Mouse (Mus musculus): ENCODE results near the gene Rab43. TPM values are rescaled to one million over a fixed set of nuclear protein-coding genes. Genes with fewer than 3 reads are reported as not detected.

The Rab43 gene
- polyA plus RNA-seq (2021; fragmentation: Nextera tagmentation) = 2.2 and 6.5 TPM in 2 replicates
- long read RNA-seq, experiment 1, full-length matches to known transcripts = 12 of 23 reads
- long read RNA-seq, experiment 1, partial matches to known transcripts = 0 of 23 reads
- long read RNA-seq, experiment 1, other reads (novel, unspliced or antisense) = 11 of 23 reads
- long read RNA-seq, experiment 2, full-length matches to known transcripts = 1 of 1 reads
- long read RNA-seq, experiment 2, partial matches to known transcripts = 0 of 1 reads
- long read RNA-seq, experiment 2, other reads (novel, unspliced or antisense) = 0 of 1 reads

DNA sequence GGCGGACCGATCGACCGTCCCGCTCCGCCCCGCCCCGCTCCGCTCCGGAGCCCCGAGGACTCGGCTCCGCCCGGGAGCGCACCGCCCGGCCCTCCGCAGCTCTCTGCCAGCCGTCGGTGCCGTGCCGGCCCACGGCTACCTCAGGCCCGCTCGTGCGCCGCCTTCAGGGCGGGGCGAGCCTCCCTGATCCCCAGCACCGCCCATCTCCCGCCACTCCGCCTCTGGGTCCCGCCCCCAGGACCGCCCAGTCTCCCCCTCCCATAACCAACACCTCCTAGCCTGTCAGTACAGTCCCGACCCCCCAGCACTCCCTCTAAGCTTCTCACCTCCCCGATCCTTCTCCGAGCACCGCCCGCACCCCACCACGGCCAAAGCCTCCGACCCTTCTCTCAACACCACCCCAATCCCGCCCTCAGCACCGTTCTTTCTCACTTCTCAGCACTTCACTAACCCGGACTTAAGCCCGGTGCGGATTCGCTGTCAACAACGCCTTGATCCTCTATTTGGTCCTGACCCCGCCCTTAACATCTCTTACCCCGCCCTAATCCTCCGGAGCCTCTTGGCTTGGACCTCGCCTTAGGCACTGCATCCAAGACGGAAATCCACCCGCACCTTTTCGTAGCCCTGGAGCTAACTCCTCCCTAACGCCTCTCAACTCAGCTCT is at the start of gene Rab43:
Gene Rab43 (minus strand): TSS at position 490 of the 664 bp plus-strand sequence.

DNA sequence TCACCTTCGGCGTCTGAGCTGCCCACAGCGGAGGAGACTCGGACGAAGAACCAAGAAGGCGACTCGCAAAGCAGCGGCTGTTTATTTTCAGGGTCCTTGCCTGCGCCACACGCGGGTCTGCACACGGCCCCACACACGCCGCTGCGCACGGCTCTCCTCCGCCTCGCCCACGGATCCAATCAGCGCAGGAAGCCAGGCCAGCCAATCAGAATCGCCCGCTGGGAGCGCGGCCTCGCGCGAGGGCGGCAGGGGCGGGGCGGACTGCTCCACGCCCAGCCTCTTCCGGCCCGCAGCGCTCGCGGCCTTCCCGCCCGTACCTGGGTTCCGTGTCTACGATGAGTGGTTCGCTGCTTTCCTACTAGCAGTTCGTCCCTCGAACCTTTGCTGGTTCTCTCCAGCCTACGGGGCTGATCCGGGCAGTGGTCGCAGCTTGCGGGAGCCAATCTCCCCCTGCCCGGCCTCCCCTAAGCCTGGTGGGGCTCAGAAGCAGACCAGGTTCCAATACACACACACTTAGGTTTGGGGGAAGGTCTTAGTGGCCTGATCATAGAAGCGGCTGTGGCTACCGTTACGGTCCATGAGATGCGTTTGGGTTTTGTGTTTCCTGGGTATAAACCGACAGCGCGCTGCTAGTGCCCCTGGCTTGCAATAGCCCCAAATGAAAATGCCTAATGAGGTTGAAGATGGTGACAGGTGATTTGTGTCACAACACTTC is 39.1 kb upstream of the Rab43 start, which contains the start of gene Cnbp:
Gene Cnbp (minus strand): TSS at position 207 of the 715 bp plus-strand sequence.

DNA sequence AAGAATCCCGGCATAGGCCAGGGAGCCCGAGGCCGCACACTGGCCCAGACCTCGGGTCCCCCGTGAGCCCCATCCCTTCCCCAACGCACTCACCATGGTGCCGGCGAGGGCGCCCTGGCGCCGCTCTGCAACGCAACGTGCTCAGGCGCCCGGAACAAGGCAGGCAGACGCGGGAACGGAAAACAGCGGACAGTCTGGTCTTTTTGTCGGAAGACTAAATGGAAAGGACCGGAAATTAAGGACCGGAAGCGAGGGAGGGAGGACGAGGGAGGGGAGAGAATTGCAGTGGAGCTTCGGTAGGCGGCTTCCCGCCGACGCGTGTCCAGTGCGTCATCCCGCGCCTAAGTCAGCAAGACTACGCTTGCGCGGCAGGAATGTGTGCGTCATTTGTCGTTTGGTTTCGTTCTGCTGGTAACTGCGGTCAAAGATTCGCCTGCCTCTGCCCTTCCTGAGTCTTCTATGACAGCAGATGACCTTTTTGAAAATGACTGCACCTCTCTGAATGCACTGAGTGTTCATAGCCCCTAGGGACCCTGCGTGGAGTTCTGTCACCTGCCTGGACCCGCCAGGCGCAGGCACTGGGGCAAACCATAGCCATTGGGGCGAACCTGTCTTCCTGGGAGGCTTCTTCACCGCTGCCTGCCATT is 26.7 kb upstream of the Rab43 start, which contains the start of gene Isy1:
Gene Isy1 (minus strand): TSS at position 248 of the 647 bp plus-strand sequence.

DNA sequence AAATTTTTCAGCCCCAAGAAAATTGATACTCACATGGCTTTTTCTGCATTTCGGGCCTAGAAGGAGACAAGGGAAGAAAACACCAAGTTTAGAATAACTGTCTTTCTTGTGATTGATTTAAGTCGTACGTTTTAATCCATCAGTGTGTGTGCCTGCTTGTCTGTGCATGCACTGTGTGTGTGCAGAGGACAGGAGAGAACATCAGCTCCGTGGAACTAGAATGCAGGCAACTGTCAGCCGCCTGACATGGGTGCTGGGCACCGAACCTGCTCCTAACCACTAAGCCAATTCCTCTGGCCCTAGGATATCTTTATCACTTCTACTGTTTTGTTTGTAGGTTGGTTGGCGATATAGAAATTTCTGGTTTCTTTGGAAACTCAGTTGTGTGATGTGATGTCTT is 23.7 kb upstream of the Rab43 start, which contains the start of gene Gm45140:
Gene Gm45140 (minus strand): TSS at position 101 of the 400 bp plus-strand sequence.

DNA sequence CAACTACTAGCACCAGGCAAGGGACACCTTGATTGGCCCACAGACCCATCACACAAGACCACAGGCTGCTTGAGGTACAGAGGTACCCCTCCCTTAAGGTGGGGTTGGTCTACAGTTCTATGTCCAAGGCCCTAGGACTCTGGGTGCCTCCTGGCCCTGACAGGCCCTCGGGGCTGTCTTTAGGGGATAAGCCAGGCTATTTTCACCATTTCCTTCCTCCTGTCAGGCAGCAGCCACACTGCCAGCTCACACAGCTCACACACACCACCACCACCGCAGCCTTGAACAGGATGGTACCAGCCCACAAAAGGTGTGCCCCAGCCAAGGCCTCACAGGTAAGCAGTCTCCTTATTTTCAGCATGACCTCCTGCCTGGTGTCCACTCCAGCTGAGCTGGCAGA is 34.1 kb downstream of the Rab43 start, which contains the start of gene Gp9:
Gene Gp9 (plus strand): TSS at position 231 of the 400 bp plus-strand sequence.

Other genes starting within 250 kb of the Rab43 start
- gene Prokr1, start 221.4 kb downstream of the Rab43 start, polyA plus RNA-seq (2021; fragmentation: Nextera tagmentation) = 0.13 TPM in 1 of 2 replicates, not detected in the other
- gene Aplf, start 140.0 kb downstream of the Rab43 start, polyA plus RNA-seq (2021; fragmentation: Nextera tagmentation) = 3.1 and 3.4 TPM in 2 replicates
- gene Efcc1, start 81.3 kb downstream of the Rab43 start, polyA plus RNA-seq (2021; fragmentation: Nextera tagmentation) = 6.5 and 9.2 TPM in 2 replicates
- 1.2 and 1.3 TPM in 2 replicates for gene Gp9, start 34.1 kb downstream of the Rab43 start, polyA plus RNA-seq (2021; fragmentation: Nextera tagmentation)
- gene Gm45140, start 23.6 kb upstream of the Rab43 start, polyA plus RNA-seq (2021; fragmentation: Nextera tagmentation) = 1.0 and 1.5 TPM in 2 replicates
- gene Isy1, start 26.6 kb upstream of the Rab43 start, polyA plus RNA-seq (2021; fragmentation: Nextera tagmentation) = 17.5 and 25.3 TPM in 2 replicates
- 531 and 718 TPM in 2 replicates for gene Cnbp, start 38.9 kb upstream of the Rab43 start, polyA plus RNA-seq (2021; fragmentation: Nextera tagmentation)
- gene Copg1, start 75.7 kb upstream of the Rab43 start, polyA plus RNA-seq (2021; fragmentation: Nextera tagmentation) = 144 and 170 TPM in 2 replicates
- 22.2 and 27.0 TPM in 2 replicates for gene Hmces, start 101.8 kb upstream of the Rab43 start, polyA plus RNA-seq (2021; fragmentation: Nextera tagmentation)
- 1.7 and 24.2 TPM in 2 replicates for gene H1fx, start 169.5 kb upstream of the Rab43 start, polyA plus RNA-seq (2021; fragmentation: Nextera tagmentation)
- 324 and 362 TPM in 2 replicates for gene Rab7, start 233.1 kb upstream of the Rab43 start, polyA plus RNA-seq (2021; fragmentation: Nextera tagmentation)